Mouse (Mus musculus) neural tube, embryonic 14.5 days (tissue): ENCODE results near the gene Uspl1. TPM values are rescaled to one million over a fixed set of nuclear protein-coding genes. Genes with fewer than 3 reads are reported as not detected.

ENCODE experiments used
- ATAC-seq: fragments of 200-750 bp; cut with Nextera tagmentation; 2 replicates; pipeline ENCODE4 v1.8.0; 2017; ENCODE audit warnings: low read depth, mild to moderate bottlenecking, moderate TSS enrichment, moderate library complexity
- H3K27ac ChIP-seq: fragments of 300-500 bp; sonication (generic); 2 replicates; pipeline ENCODE4 v1.5.1; 2014; ENCODE audit warnings: low read depth, mild to moderate bottlenecking, control low read depth, low read length, moderate library complexity, mixed read lengths
- H3K27me3 ChIP-seq: fragments of 300-500 bp; sonication (generic); 2 replicates; pipeline ENCODE4 v1.6.1; 2014; ENCODE audit warnings: low read length; ENCODE audit not compliant: control insufficient read depth, insufficient read depth
- H3K36me3 ChIP-seq: fragments of 300-500 bp; sonication (generic); 2 replicates; pipeline ENCODE4 v1.6.1; 2014; ENCODE audit warnings: low read length, mixed read lengths; ENCODE audit not compliant: control insufficient read depth, insufficient read depth
- H3K4me1 ChIP-seq: fragments of 300-500 bp; sonication (generic); 2 replicates; pipeline ENCODE4 v1.6.1; 2014; ENCODE audit warnings: low read length; ENCODE audit not compliant: control insufficient read depth, insufficient read depth
- H3K4me2 ChIP-seq: fragments of 300-500 bp; sonication (generic); 2 replicates; pipeline ENCODE4 v1.6.1; 2014; ENCODE audit warnings: mild to moderate bottlenecking, low read depth, low read length, control low read depth
- H3K4me3 ChIP-seq: fragments of 300-500 bp; sonication (generic); 2 replicates; pipeline ENCODE4 v1.5.1; 2014; ENCODE audit warnings: low read depth, low read length, control low read depth, mixed read lengths
- H3K9ac ChIP-seq: fragments of 300-500 bp; sonication (generic); replicated peaks from 2 replicates; pipeline ENCODE4 v1.6.1; 2014; ENCODE audit warnings: low read depth, mild to moderate bottlenecking, control low read depth, low read length, mixed read lengths
- H3K9me3 ChIP-seq: fragments of 300-500 bp; sonication (generic); 2 replicates; pipeline ENCODE4 v1.6.1; 2016; ENCODE audit warnings: low read length; ENCODE audit not compliant: control insufficient read depth
- WGBS: fragments of 180-500 bp; shearing (Covaris S2); extraction: QIAGEN DNeasy Blood & Tissue Kit; methylation state at CpG from one replicate; pipeline ENCODE4 v1.1.7; 2014; 5-methylcytosine and 5-hydroxymethylcytosine counted together
- polyA plus RNA-seq: library from polyadenylated mRNA; unstranded; fragments of >200 nt; fragmentation: Nextera tagmentation; extraction: Ambion mirVana; gene quantifications from 2 replicates; pipeline ENCODE4 v1.2.1, GENCODE M21; 2014

Gene Uspl1
- polyA plus RNA-seq, 1 experiment from 2014 or later: 68.5 TPM

DNA sequence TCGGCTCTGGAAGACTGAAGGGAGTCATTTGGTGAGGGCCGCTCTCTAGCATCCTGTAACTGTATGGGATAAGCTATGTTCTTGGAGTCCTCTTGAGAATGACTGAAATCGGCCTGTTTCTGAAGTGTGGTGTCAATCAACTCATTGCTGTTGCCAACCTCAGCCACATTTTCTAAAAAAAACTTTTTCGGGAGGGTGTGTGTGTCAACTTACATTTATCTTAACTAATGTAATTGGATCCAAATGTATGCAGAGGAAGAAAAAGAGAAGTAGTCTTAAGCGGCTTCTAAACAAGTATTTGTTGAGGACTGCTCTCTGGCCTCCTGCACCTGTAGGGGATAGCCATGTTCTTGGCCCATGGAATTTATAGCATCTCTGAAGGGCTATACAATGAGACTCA is 6.1 kb upstream of the Uspl1 start:
- no peaks in the 10 kb centered on the region for H3K4me1 ChIP-seq
- WGBS: 94% methylated on average over 5 of the region's 5 CpGs
- H3K9ac ChIP-seq: no peak overlapping the region
- no peaks in the 10 kb centered on the region for H3K9me3 ChIP-seq
- no peak for ATAC-seq
- H3K27ac ChIP-seq: no peak overlapping the region
- H3K36me3 ChIP-seq: no peaks in the 10 kb centered on the region
- H3K4me3 ChIP-seq: no peak overlapping the region
- no peak overlapping the region for H3K4me2 ChIP-seq
- no peaks in the 10 kb centered on the region for H3K27me3 ChIP-seq

DNA sequence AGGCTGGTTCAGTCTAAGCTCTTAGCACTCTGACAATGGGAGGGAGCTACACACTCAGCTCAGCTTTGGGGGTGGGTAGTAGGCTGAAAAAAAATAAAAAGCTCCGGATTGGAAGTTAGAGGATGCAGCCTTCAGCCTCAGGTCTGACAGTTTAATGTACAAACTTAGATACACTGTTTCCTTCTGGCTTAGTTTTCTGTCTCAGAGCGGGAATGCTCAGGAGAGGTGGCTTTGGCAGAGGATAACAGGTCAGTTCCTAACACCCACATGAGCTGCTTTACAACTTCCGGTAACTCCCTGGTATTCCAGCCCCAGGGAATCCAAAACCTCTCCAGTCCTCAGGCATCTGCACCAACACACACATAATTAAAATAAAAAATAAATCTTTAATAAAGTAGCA is 4.3 kb upstream of the Uspl1 start:
- no peaks in the 10 kb centered on the region for H3K9me3 ChIP-seq
- no peaks in the 10 kb centered on the region for H3K4me1 ChIP-seq
- no peak overlapping the region for H3K4me2 ChIP-seq
- H3K9ac ChIP-seq: no peak overlapping the region
- H3K4me3 ChIP-seq: no peak overlapping the region
- H3K27me3 ChIP-seq: no peaks in the 10 kb centered on the region
- no peak for ATAC-seq
- WGBS: 94% methylated on average over 3 of the region's 3 CpGs
- no peak overlapping the region for H3K27ac ChIP-seq
- H3K36me3 ChIP-seq: no peaks in the 10 kb centered on the region

DNA sequence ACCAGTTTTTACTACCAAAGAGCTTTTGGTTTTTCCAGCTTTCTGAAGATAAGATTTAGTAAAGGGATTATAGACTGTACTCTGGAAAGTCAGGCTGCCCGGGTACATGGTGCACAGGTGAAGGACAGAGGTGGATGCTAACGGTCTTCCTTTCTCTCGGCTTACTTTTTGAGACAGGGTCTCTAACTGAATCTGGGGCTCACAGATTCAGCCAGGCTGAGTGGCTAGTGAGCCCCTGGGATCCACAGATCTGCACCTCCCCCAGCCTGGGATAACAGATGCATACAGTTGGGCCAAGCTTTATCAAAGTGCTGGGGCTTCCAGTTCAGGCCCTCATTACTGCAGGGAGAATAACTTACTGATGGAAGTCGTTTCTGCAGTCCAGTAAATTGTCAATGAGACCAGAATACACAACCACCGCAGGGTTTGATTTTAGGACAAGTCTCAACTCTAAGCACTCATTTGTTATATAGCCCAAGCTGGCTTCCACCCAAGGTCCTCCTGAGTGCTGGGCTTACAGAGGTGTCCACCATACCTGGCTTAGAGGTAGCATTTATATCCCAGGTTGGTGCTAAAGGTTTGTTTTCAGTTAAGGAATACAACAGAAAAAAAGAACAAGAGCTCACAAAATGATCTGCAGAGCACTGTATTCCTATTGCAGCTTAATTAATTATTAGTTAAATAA is 1.8 kb upstream of the Uspl1 start:
- no peak overlapping the region for H3K4me2 ChIP-seq

DNA sequence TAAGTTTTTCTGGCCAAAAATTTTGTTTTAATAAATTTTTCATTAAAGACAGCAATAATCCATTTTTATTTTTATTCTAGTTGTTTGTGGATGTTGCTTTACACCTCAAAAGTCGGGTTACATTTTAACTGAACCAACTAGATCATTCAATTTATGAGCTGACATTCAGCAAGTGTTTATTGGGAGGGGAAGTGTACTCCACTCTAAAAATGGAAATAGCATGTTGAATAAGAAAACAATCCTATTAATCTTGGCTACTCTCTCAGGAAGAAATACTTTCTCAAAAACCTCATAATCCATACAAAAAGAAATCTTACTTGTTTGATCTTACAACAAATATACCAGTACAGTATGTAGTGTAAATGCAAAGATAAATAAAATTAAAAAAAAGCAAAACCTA is 1.0 kb upstream of the Uspl1 start:
- Histone ChIP-seq H3K36me3 (no peaks in the 10 kb centered on the region), H3K4me3 (peak overlapping the region; percentile 61), H3K4me2 (peak overlapping the region; percentile 53), H3K9ac (no peak overlapping the region; the same call in 1 of the 2 replicates), H3K27me3 (no peaks in the 10 kb centered on the region), H3K4me1 (peaks cover 2% of the 10 kb centered on the region; the same call in 1 of the 2 replicates), H3K27ac (no peak overlapping the region), H3K9me3 (no peaks in the 10 kb centered on the region)
- 33% methylated on average over 1 of the region's 1 CpGs for WGBS
- ATAC-seq: no peak

More for the DNA sequence above, 1.8 kb upstream of the Uspl1 start:
- Histone ChIP-seq H3K4me1 (peaks cover 2% of the 10 kb centered on the region; the same call in 1 of the 2 replicates), H3K36me3 (no peaks in the 10 kb centered on the region), H3K27ac (no peak overlapping the region), H3K9ac (no peak overlapping the region), H3K9me3 (no peaks in the 10 kb centered on the region), H3K27me3 (no peaks in the 10 kb centered on the region), H3K4me3 (no peak overlapping the region)
- 82% methylated on average over 5 of the region's 5 CpGs for WGBS
- no peak for ATAC-seq

DNA sequence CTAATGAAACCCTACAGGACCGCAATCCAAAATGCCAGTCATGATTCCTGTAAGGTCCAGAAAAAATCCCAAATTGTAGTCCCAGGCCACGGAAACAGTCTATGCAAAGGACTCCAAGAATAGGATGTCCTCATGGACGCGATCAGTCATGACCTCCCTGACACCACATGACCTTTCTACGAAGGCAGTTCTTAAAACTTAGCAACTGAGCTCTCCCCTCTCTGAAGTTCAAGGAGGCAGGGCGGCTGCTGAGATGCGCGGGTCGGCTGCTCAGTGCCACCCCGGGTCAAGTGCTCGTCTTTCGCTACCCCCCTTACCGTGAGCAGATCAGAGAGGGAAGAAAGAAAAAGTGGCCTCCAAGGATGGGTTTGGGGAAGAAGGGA is 438 bp upstream of the Uspl1 start:
- H3K36me3 ChIP-seq: no peaks in the 10 kb centered on the region
- H3K27me3 ChIP-seq: no peaks in the 10 kb centered on the region
- peak overlapping the region; percentile 53 for H3K4me2 ChIP-seq
- no peaks in the 10 kb centered on the region for H3K9me3 ChIP-seq
- H3K4me1 ChIP-seq: peaks cover 2% of the 10 kb centered on the region; the same call in 1 of the 2 replicates
- peak overlapping the region; percentile 78 for H3K9ac ChIP-seq
- H3K27ac ChIP-seq: peak overlapping the region; percentile 96
- under 1% methylated on average over 13 of the region's 13 CpGs for WGBS
- H3K4me3 ChIP-seq: peak overlapping the region; percentile 61
- peak; percentile 61 for ATAC-seq

DNA sequence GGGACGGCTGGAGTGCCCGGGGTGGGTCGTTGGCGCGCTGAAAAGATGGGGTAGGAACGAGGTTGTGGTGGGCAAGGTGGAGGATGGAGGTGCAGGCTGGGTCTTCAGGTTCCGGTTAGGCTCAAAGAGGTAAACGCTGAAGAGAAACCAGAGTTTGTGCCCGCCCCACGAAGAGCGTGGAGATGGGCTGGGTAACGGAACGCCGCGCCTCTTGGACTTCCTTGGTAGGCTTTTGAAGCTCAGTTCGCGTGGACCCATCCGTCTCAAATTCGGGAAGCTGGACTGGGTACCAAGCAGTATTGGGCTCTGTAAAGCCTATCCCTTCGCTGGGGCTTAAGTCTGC is 665 bp downstream of the Uspl1 start:
- Histone ChIP-seq H3K4me3 (peak overlapping the region; percentile 69), H3K36me3 (peaks cover 4% of the 10 kb centered on the region; the same call in 1 of the 2 replicates), H3K27ac (peak overlapping the region; percentile 86), H3K4me2 (peak overlapping the region; percentile 56), H3K9ac (peak overlapping the region; percentile 69), H3K4me1 (peaks cover 2% of the 10 kb centered on the region; the same call in 1 of the 2 replicates), H3K27me3 (no peaks in the 10 kb centered on the region), H3K9me3 (no peaks in the 10 kb centered on the region)
- no peak for ATAC-seq
- WGBS: under 1% methylated on average over 20 of the region's 20 CpGs

DNA sequence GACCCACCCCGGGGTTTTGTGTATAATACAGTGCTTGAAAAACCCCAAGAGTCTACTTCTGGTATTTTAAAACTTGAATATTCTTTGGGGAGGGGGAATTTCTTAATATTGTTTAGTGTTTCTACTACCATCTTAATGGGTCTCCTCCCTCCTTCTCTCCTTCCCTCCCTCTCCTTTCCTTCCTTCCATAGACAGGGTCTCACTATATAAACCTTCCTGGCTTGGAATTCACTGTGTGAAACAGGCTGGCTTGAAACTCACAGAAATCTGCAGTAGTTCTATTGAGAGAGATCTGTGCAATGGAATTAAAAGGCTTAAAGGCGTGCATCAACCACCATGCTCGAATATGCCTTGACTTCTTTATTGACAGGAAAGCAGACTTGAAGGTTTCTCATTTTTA is 1.7 kb downstream of the Uspl1 start:
- Histone ChIP-seq H3K27ac (no peak overlapping the region), H3K9me3 (no peaks in the 10 kb centered on the region), H3K4me2 (peak overlapping the region; percentile 56), H3K4me3 (peak overlapping the region; percentile 69; the same call in 1 of the 2 replicates), H3K4me1 (peaks cover 2% of the 10 kb centered on the region; the same call in 1 of the 2 replicates), H3K9ac (no peak overlapping the region), H3K27me3 (no peaks in the 10 kb centered on the region), H3K36me3 (peaks cover 13% of the 10 kb centered on the region)
- WGBS: 78% methylated on average over 3 of the region's 3 CpGs
- ATAC-seq: no peak

DNA sequence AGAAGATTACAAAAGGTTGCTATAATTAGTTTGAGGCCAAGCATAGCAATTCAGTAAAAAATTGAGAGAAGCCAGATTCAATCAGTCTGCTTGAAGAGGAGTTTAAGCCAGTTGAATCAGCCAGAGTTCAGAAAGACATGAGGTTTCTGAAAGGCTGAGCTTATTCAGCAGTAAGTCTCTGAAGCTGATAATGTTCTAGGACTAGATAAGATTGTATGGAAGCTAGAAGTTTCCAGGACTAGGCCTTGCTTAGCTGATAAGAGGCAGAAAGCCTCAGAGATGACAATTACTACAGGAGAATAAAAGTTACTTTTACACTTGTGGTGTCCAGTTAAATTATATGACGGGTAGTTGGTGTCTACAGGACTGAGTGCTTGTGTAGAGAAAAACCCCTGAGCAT is 6.0 kb downstream of the Uspl1 start:
- no peak overlapping the region for H3K9ac ChIP-seq
- 87% methylated on average over 1 of the region's 1 CpGs for WGBS
- H3K4me3 ChIP-seq: no peak overlapping the region

DNA sequence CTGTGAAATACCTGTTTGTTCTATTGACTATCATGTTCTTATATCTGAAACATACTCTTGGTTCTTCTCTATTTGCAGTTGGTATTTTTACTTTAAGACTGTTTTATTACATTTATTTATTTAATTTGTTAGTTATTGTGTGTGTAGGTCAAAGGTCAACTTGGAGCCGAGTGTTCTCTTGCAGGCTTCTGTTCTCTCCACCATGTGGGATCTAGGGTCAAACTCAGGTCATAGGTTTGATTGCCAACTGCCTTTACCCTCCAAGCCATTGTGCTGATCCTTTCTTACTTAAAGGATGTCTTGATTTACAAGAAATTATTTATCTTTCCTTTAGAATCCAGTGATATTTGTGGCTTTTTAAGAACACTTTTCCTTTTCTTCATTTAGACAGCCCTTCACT is 12.5 kb downstream of the Uspl1 start:
- no peak overlapping the region for H3K9ac ChIP-seq
- ATAC-seq: no peak
- H3K36me3 ChIP-seq: peaks cover 37% of the 10 kb centered on the region
- no peaks in the 10 kb centered on the region for H3K27me3 ChIP-seq
- WGBS: 3% methylated on average over 1 of the region's 1 CpGs
- no peaks in the 10 kb centered on the region for H3K9me3 ChIP-seq
- H3K27ac ChIP-seq: no peak overlapping the region
- H3K4me2 ChIP-seq: no peak overlapping the region
- H3K4me1 ChIP-seq: peaks cover 14% of the 10 kb centered on the region; the same call in 1 of the 2 replicates
- no peak overlapping the region for H3K4me3 ChIP-seq

More for the DNA sequence above, 6.0 kb downstream of the Uspl1 start:
- no peaks in the 10 kb centered on the region for H3K27me3 ChIP-seq
- no peaks in the 10 kb centered on the region for H3K9me3 ChIP-seq
- peaks cover 2% of the 10 kb centered on the region; the same call in 1 of the 2 replicates for H3K4me1 ChIP-seq
- no peak overlapping the region for H3K27ac ChIP-seq
- ATAC-seq: no peak
- peaks cover 43% of the 10 kb centered on the region for H3K36me3 ChIP-seq
- H3K4me2 ChIP-seq: no peak overlapping the region
